Mouse (Mus musculus) c-Kit-positive CD71-negative TER-119-negative erythroid progenitor cells, embryonic 14.5 days (primary cell): Measurements from ENCODE around the gene Gcfc2.

Experiments used
- DNase-seq: peaks from one replicate; pipeline ENCODE4 v3.0.0-alpha.2; 2013; ENCODE audit warnings: low read depth

The Gcfc2 gene

DNA sequence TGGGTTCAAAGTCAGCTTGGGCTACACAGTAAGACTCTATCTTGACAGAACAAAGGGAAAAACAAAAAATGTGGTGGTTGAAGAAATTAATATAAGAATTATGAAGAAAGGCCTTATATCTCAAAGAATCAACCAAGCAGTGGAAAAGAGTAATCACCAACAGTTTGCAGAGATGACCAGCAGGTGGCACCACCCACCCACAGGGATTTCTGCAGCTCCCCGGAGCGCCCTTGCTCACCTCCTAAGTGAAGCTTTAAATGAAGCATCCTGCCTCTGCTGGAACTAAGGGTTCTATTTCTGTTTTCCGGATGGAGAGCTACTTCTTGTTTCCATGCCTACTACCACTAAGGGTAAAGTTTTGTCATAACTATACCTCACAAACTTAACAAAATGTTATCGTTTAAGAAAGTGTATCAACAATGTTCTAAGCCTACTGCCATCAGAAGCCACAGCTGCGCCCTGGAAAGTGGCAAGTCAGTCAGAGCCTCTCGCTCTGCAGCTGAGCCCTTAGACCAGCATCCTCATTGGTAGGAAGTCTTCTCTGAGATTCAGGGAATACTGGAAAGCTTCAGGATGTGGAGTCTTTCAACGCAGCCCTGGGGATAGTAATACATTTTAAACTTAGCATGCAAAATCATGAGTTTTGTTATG, 52.6 kb downstream of the Gcfc2 start:
- DNase-seq, result no peak

DNA sequence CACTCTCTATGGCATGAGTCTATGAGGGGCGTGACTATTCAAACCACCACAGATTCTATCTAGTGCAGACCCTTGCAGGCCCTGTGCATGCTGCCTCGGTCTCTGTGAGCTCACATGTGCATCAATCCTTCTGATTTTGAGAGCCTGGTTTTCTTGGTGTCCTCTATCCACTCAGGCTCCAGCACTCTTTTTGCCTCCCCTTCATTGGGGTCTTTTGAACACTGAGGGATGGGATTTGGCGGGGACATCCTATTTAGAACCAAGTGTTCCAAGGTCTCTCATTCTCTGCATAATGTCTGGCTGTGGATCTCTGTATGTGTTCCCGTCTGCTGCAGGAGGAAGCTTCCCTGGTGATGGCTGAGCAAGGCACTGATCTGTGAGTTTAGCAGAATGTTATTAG, 55.8 kb downstream of the Gcfc2 start:
- no peak for DNase-seq

DNA sequence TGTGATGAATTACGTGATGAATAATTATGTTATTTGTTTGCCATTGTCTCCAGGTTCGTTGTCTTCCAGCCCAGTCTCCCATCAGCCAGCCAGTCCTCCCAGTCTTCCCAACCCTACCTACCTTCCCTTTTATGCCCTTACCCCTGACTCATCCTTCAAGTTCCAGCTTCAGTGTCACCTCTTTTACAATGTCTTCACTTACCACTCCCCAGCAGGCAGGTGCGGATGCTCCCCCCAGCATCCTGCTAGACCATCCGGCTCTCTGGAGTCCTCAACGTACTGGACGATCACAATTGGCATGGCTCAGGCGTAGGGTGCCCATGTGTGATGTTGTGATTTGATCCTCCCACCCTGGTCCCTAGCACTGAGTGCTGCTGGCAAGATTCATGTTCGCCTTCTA, 62.7 kb downstream of the Gcfc2 start:
- DNase-seq, result no peak

DNA sequence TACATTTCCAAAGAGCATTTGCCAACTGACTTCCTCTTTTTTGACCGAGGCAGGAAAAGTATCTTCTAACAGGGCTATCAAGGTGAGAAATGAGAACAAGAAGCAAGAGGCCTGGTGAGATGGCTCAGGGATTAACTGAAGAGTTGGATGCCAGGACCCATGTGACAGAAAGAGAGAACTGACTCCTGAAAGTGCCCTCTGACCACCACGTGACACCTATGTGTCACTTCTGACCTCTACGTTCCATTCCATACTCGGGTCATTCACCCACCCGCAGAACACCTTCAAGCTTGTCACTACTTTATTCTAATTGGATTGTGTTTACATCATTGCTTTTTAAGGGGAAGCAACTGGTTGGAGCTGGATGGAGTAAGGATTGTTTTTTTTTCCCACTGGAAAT, 63.1 kb downstream of the Gcfc2 start:
- DNase-seq, result no peak

DNA sequence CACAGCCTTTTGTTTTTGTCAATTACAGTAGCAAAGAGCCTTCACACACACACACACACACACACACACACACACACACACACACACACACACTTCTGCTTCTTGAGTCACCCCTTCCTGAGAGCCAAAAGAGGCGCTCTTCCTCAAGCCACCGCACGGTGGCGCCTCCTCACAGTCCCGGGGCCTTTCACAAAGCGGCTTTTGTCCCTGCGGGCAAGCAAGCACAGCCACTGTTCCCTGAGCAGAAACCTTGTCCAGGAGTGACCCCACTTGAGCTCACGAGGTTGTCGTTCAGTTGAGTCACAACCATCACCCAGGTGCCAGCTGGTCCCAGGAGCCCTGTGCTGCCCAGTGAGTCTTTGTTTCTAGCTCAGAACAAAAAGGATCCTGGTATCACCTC, 63.5 kb downstream of the Gcfc2 start:
- peak; percentile 50 for DNase-seq

DNA sequence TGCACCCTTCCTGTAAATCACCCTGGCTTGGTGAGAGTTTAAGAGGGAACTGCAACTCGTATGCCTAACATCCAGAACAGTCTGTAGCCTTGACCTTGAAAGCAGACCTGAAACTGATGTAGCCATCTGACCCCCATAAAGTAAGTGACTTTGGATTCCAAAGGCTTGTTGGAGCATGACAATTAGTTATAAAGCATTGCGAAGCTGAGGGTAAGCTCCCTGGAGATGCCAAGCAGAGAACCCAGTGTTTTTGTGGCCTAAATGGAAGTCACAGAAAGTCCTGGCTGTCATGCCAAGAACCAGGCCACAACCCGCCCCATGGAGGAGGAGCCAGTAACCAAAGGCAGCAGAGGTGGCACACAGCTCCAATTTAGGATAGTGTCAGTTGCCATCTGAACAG, 64.1 kb downstream of the Gcfc2 start:
- DNase-seq, result no peak

DNA sequence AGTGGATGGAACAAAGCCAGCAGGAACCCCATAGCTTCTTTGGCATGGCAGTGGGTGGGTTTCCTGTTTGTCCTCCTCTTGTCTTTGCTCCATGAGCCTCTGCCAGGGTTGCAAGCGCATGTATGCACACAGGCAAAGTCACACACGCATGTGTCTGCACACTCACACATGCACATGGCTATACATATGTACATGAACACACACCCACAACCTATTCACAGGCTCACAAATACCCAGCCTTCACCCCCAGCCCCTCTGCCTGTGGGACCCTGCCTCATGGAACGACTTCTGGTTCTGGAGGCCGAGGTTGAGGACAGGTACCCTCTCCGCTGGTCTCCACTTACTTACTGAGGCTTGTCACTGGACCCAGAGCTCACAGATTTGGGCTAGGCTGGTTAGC, 64.9 kb downstream of the Gcfc2 start:
- no peak for DNase-seq

DNA sequence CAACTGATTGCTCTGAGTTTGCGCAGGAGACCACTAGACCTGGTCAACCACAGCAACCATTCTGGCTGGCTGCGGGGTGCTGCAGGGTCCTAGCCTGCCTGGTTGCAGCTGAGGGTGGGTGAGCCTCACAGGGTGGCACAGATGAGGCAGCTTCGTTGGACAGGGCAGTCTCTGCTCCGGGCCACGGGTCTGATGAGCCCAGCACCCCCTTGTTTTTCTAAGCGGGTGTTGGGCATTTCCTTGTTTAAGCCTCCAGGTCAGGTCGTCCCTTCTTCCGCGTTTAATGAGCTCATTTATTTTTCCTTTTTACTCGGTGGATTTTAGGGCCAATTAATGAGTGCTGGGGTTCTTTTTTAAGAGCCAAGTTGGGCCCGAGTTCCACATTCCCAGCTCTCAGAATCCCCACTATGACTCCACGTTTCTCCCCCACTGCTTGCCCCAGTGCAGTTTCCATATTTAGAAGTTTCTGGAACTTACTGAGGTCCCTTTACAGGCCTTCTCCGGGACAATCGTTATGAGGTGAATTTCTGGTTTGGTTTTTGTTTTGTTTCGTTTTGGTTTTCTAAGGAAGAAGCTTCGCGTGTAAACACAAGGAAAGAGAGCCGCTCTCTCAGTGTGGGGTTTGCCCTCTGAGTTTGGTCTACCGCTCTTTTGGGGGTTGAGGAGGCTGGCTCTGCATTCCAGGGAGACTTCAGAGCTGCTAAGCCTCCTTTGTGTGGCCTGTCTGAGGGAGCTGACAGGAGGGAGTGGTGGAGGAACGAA, 66.8 kb downstream of the Gcfc2 start:
- no peak for DNase-seq
